Mouse (Mus musculus): ENCODE data around the gene Adipor2. TPM values are rescaled to one million over a fixed set of nuclear protein-coding genes. Genes with fewer than 3 reads are reported as not detected.
"Not testable (repeated sequence)": the region's sequence is repeated elsewhere in the genome, so short reads cannot be mapped to it uniquely, and the experiment has no call there.

Adipor2 gene
- polyA plus RNA-seq, 1 experiment from 2014 or later, result 35.3 TPM

- Histone ChIP-seq H3K27me3 (replicated peaks) (no peaks in the 10 kb centered on the region), H3K9me3 (replicated peaks) (no peaks in the 10 kb centered on the region), H3K4me3 (replicated peaks) (peak overlapping the region; percentile 80), H3K9ac (replicated peaks) (peak overlapping the region; percentile 77), H3K4me1 (peaks cover 35% of the 10 kb centered on the region), H3K36me3 (no peaks in the 10 kb centered on the region), H3K27ac (replicated peaks) (peak overlapping the region; percentile 94), H3K4me2 (peak overlapping the region; percentile 86)
- peak; percentile 84 for ATAC-seq (ENCODE audit: low FRiP score)
- under 1% methylated on average over 37 of the region's 76 CpGs for whole genome bisulfite sequencing
Measured at GRCm38 (mm10) chr6:119387801-119388649, 29.5 kb downstream of the Adipor2 start.

GRCm38 (mm10) chr6:119386821-119387220 is 30.7 kb downstream of the Adipor2 start:
- Histone ChIP-seq H3K36me3 (no peaks in the 10 kb centered on the region), H3K27me3 (replicated peaks) (no peaks in the 10 kb centered on the region), H3K4me2 (peak overlapping the region; percentile 86), H3K9me3 (replicated peaks) (no peaks in the 10 kb centered on the region), H3K4me3 (replicated peaks) (peak overlapping the region; percentile 80; the same call in 1 of the 2 replicates), H3K9ac (replicated peaks) (no peak overlapping the region), H3K27ac (replicated peaks) (no peak overlapping the region), H3K4me1 (peaks cover 35% of the 10 kb centered on the region)
- no peak for ATAC-seq (ENCODE audit: low FRiP score)
- WGBS, result 100% methylated on average over 1 of the region's 1 CpGs

GRCm38 (mm10) chr6:119386421-119386820 is 31.1 kb downstream of the Adipor2 start:
- Histone ChIP-seq H3K9me3 (replicated peaks) (no peaks in the 10 kb centered on the region), H3K4me2 (no peak overlapping the region), H3K4me3 (replicated peaks) (no peak overlapping the region), H3K36me3 (no peaks in the 10 kb centered on the region), H3K9ac (replicated peaks) (no peak overlapping the region), H3K4me1 (peaks cover 35% of the 10 kb centered on the region), H3K27ac (replicated peaks) (no peak overlapping the region), H3K27me3 (replicated peaks) (no peaks in the 10 kb centered on the region)
- no peak for ATAC-seq (ENCODE audit: low FRiP score)
- 87% methylated on average over 4 of the region's 4 CpGs for WGBS

GRCm38 (mm10) chr6:119385668-119386067 is 31.8 kb downstream of the Adipor2 start:
- Histone ChIP-seq H3K27ac (replicated peaks) (no peak overlapping the region), H3K4me1 (peaks cover 35% of the 10 kb centered on the region), H3K27me3 (replicated peaks) (no peaks in the 10 kb centered on the region), H3K36me3 (no peaks in the 10 kb centered on the region), H3K9me3 (replicated peaks) (no peaks in the 10 kb centered on the region), H3K9ac (replicated peaks) (no peak overlapping the region), H3K4me3 (replicated peaks) (no peak overlapping the region), H3K4me2 (no peak overlapping the region)
- no peak for ATAC-seq (ENCODE audit: low FRiP score)
- WGBS, result 100% methylated on average over 1 of the region's 1 CpGs

GRCm38 (mm10) chr6:119378631-119379030 is 38.9 kb downstream of the Adipor2 start:
- ATAC-seq (ENCODE audit: low FRiP score), result no peak

GRCm38 (mm10) chr6:119377613-119378012 is 39.9 kb downstream of the Adipor2 start:
- Histone ChIP-seq H3K36me3 (no peaks in the 10 kb centered on the region), H3K4me3 (replicated peaks) (no peak overlapping the region), H3K27ac (replicated peaks) (no peak overlapping the region), H3K4me1 (no peaks in the 10 kb centered on the region), H3K4me2 (no peak overlapping the region), H3K27me3 (replicated peaks) (no peaks in the 10 kb centered on the region), H3K9ac (replicated peaks) (no peak overlapping the region), H3K9me3 (replicated peaks) (no peaks in the 10 kb centered on the region)
- WGBS, result 86% methylated on average over 2 of the region's 2 CpGs
- no peak for ATAC-seq (ENCODE audit: low FRiP score)

More at GRCm38 (mm10) chr6:119378631-119379030, 38.9 kb downstream of the Adipor2 start:
- H3K4me3 ChIP-seq (replicated peaks), result no peak overlapping the region
- H3K9me3 ChIP-seq (replicated peaks), result no peaks in the 10 kb centered on the region
- H3K27me3 ChIP-seq (replicated peaks), result no peaks in the 10 kb centered on the region
- no peak overlapping the region for H3K9ac ChIP-seq (replicated peaks)
- no peak overlapping the region for H3K4me2 ChIP-seq
- no peaks in the 10 kb centered on the region for H3K36me3 ChIP-seq
- H3K4me1 ChIP-seq, result 0 out of 2 replicates have a peak, but pooled peaks cover 1% of the 10 kb centered on the region
- H3K27ac ChIP-seq (replicated peaks), result no peak overlapping the region
- 79% methylated on average over 1 of the region's 1 CpGs for WGBS

GRCm38 (mm10) chr6:119375035-119375434 is 42.5 kb downstream of the Adipor2 start:
- Histone ChIP-seq H3K9ac (replicated peaks) (no peak overlapping the region), H3K4me1 (no peaks in the 10 kb centered on the region), H3K4me2 (no peak overlapping the region), H3K27ac (replicated peaks) (no peak overlapping the region), H3K9me3 (replicated peaks) (no peaks in the 10 kb centered on the region), H3K4me3 (replicated peaks) (no peak overlapping the region), H3K36me3 (no peaks in the 10 kb centered on the region), H3K27me3 (replicated peaks) (no peaks in the 10 kb centered on the region)
- no peak for ATAC-seq (ENCODE audit: low FRiP score)
- WGBS, result 78% methylated on average over 5 of the region's 5 CpGs

GRCm38 (mm10) chr6:119373000-119373705 is 44.4 kb downstream of the Adipor2 start:
- H3K4me3 ChIP-seq (replicated peaks), result no peak overlapping the region
- H3K27ac ChIP-seq (replicated peaks), result no peak overlapping the region
- no peak overlapping the region for H3K9ac ChIP-seq (replicated peaks)
- H3K27me3 ChIP-seq (replicated peaks), result no peaks in the 10 kb centered on the region
- ATAC-seq (ENCODE audit: low FRiP score), result no peak
- H3K4me1 ChIP-seq, result no peaks in the 10 kb centered on the region
- H3K36me3 ChIP-seq, result 0 out of 2 replicates have a peak, but pooled peaks cover 7% of the 10 kb centered on the region
- no peaks in the 10 kb centered on the region for H3K9me3 ChIP-seq (replicated peaks)
- no peak overlapping the region for H3K4me2 ChIP-seq

GRCm38 (mm10) chr6:119372237-119372636 is 45.3 kb downstream of the Adipor2 start:
- Histone ChIP-seq H3K27ac (replicated peaks) (no peak overlapping the region), H3K9me3 (replicated peaks) (no peaks in the 10 kb centered on the region), H3K36me3 (0 out of 2 replicates have a peak, but pooled peaks cover 7% of the 10 kb centered on the region), H3K4me3 (replicated peaks) (no peak overlapping the region), H3K4me1 (no peaks in the 10 kb centered on the region), H3K27me3 (replicated peaks) (no peaks in the 10 kb centered on the region), H3K4me2 (no peak overlapping the region), H3K9ac (replicated peaks) (no peak overlapping the region)
- ATAC-seq (ENCODE audit: low FRiP score), result no peak
- WGBS, result 94% methylated on average over 5 of the region's 5 CpGs

GRCm38 (mm10) chr6:119371624-119372023 is 45.9 kb downstream of the Adipor2 start:
- ATAC-seq (ENCODE audit: low FRiP score), result no peak
- no peaks in the 10 kb centered on the region for H3K27me3 ChIP-seq (replicated peaks)

GRCm38 (mm10) chr6:119367382-119367781 is 50.1 kb downstream of the Adipor2 start:
- Histone ChIP-seq H3K9ac (replicated peaks) (no peak overlapping the region), H3K4me3 (replicated peaks) (no peak overlapping the region), H3K4me1 (no peaks in the 10 kb centered on the region), H3K4me2 (no peak overlapping the region), H3K9me3 (replicated peaks) (no peaks in the 10 kb centered on the region), H3K36me3 (peaks cover 29% of the 10 kb centered on the region), H3K27me3 (replicated peaks) (no peaks in the 10 kb centered on the region), H3K27ac (replicated peaks) (no peak overlapping the region)
- no peak for ATAC-seq (ENCODE audit: low FRiP score)
- WGBS, result 92% methylated on average over 2 of the region's 2 CpGs

More at GRCm38 (mm10) chr6:119371624-119372023, 45.9 kb downstream of the Adipor2 start:
- H3K27ac ChIP-seq (replicated peaks), result no peak overlapping the region
- H3K4me3 ChIP-seq (replicated peaks), result no peak overlapping the region
- H3K9me3 ChIP-seq (replicated peaks), result no peaks in the 10 kb centered on the region
- no peak overlapping the region for H3K9ac ChIP-seq (replicated peaks)
- 0 out of 2 replicates have a peak, but pooled peaks cover 7% of the 10 kb centered on the region for H3K36me3 ChIP-seq
- no peaks in the 10 kb centered on the region for H3K4me1 ChIP-seq
- no peak overlapping the region for H3K4me2 ChIP-seq

GRCm38 (mm10) chr6:119366800-119367199 is 50.7 kb downstream of the Adipor2 start:
- H3K9ac ChIP-seq (replicated peaks); H3K27me3 ChIP-seq (replicated peaks); H3K4me1 ChIP-seq; H3K4me2 ChIP-seq; ATAC-seq (ENCODE audit: low FRiP score); H3K27ac ChIP-seq (replicated peaks); H3K9me3 ChIP-seq (replicated peaks); H3K4me3 ChIP-seq (replicated peaks): not testable (repeated sequence)
- peaks cover 29% of the 10 kb centered on the region for H3K36me3 ChIP-seq
- 78% methylated on average over 3 of the region's 4 CpGs for WGBS

Data from neural tube, embryonic 15.5 days (tissue).